Mouse (Mus musculus) G1E (cell line): Measurements from ENCODE around the gene Folr1. TPM values are rescaled to one million over a fixed set of nuclear protein-coding genes. Genes with fewer than 3 reads are reported as not detected.

Experiments used
- ATAC-seq: 2 replicates; pipeline ENCODE4 v1.8.0; 2016; ENCODE audit warnings: mild to moderate bottlenecking; ENCODE audit not compliant: insufficient number of reproducible peaks, poor library complexity, low FRiP score, severe bottlenecking; ENCODE audit errors: extremely low read depth
- DNase-seq: peaks from one replicate; pipeline ENCODE4 v3.0.0; 2012; ENCODE audit warnings: low spot score
- H3K27me3 ChIP-seq: 2 replicates; pipeline ENCODE4 v1.6.1; 2012; ENCODE audit warnings: mild to moderate bottlenecking, low read length, inconsistent platforms; ENCODE audit not compliant: insufficient read depth
- H3K36me3 ChIP-seq: replicated peaks from 2 replicates; pipeline ENCODE3; 2012; ENCODE audit warnings: mild to moderate bottlenecking, inconsistent platforms
- H3K4me1 ChIP-seq: 2 replicates; pipeline ENCODE4 v1.6.1; 2012; ENCODE audit warnings: low read depth, low read length, inconsistent platforms, mixed read lengths; ENCODE audit not compliant: insufficient read depth
- H3K4me3 ChIP-seq: 2 replicates; pipeline ENCODE4 v1.5.1; 2012; ENCODE audit warnings: low read depth, mild to moderate bottlenecking, inconsistent platforms, low read length, moderate library complexity, mixed read lengths
- H3K9me3 ChIP-seq: replicated peaks from 2 replicates; pipeline ENCODE4 v1.6.1; 2012; ENCODE audit warnings: inconsistent platforms
- CTCF ChIP-seq: IDR thresholded peaks from 2 replicates; pipeline ENCODE4 v1.5.1; 2012; ENCODE audit warnings: low read depth, low read length, inconsistent platforms, mixed read lengths
- GATA1 ChIP-seq: IDR thresholded peaks from 2 replicates; pipeline ENCODE4 v1.6.1; 2012; ENCODE audit warnings: borderline replicate concordance, low read length, inconsistent platforms, mixed read lengths
- GATA2 ChIP-seq: IDR thresholded peaks from 2 replicates; pipeline ENCODE4 v1.6.1; 2012; ENCODE audit warnings: low read depth, low read length, inconsistent platforms, borderline replicate concordance
- POLR2AphosphoS5 ChIP-seq: IDR thresholded peaks from 2 replicates; pipeline ENCODE4 v1.6.1; 2012; ENCODE audit warnings: low read depth, low read length, inconsistent platforms; ENCODE audit not compliant: insufficient replicate concordance
- TAL1 ChIP-seq: conservative IDR thresholded peaks from 2 replicates; pipeline ENCODE4 v1.6.1; 2012; ENCODE audit warnings: low read depth, low read length, inconsistent platforms, mixed read lengths
- polyA plus RNA-seq: library from polyadenylated mRNA; stranded (reverse); fragments of >175 nt; gene quantifications from 2 replicates; pipeline ENCODE4 v1.2.3, GENCODE M21; 2012
- total RNA-seq, 2 experiments: library from RNA; stranded (forward) in 1 of 2; stranded (reverse) in 1 of 2; fragments of 200-1000 nt in 1 of 2; fragments of >200 nt in 1 of 2; fragmentation: Nextera tagmentation in 1 of 2; gene quantifications; 2 replicates each; pipeline ENCODE4 v1.2.3; 2014 to 2017

Gene Folr1
- total and polyA plus RNA-seq, 3 experiments = 0.22 TPM; not detected in 2

- no peaks in the 10 kb centered on the region for H3K36me3 ChIP-seq
- H3K27me3 ChIP-seq = peaks cover 23% of the 10 kb centered on the region
- no peaks in the 10 kb centered on the region for H3K9me3 ChIP-seq
- no peak overlapping the region for H3K4me3 ChIP-seq
- ATAC-seq (no peak), DNase-seq (no peak)
- peaks cover 3% of the 10 kb centered on the region for H3K4me1 ChIP-seq
- TF ChIP-seq TAL1 (no peak), GATA2 (no peak), POLR2AphosphoS5 (no peak), GATA1 (no peak), CTCF (no peak)
These were observed 26.4 kb downstream of the Folr1 start for GRCm38 (mm10) chr7:101844186-101844585.

- 0 out of 2 replicates have a peak, but pooled peaks have one; percentile 29 for ATAC-seq
- H3K9me3 ChIP-seq = no peaks in the 10 kb centered on the region
- peak; percentile 65 for DNase-seq
- peak within 1 kb of the TSS; percentile 80 for H3K4me3 ChIP-seq
- peaks cover 15% of the 10 kb centered on the region for H3K27me3 ChIP-seq
- peaks cover 26% of the 10 kb centered on the region for H3K4me1 ChIP-seq
- peaks cover 25% of the 10 kb centered on the region for H3K36me3 ChIP-seq
- TF ChIP-seq TAL1 (no peak), GATA1 (no peak), CTCF (no peak), GATA2 (no peak), POLR2AphosphoS5 (no peak)
These were observed 32.7 kb downstream of the Folr1 start, which contains the start of gene Inppl1 for GRCm38 (mm10) chr7:101837606-101838471. Gene Inppl1 (minus strand): TSS chr7:101838229.

- ATAC-seq (no peak), DNase-seq (no peak)
- Histone ChIP-seq H3K27me3 (peaks cover 15% of the 10 kb centered on the region), H3K4me3 (peak overlapping the region; percentile 80), H3K36me3 (peaks cover 32% of the 10 kb centered on the region), H3K4me1 (peaks cover 26% of the 10 kb centered on the region), H3K9me3 (no peaks in the 10 kb centered on the region)
- TF ChIP-seq GATA1 (no peak), GATA2 (no peak), CTCF (no peak), TAL1 (no peak), POLR2AphosphoS5 (no peak)
These were observed 33.4 kb downstream of the Folr1 start for GRCm38 (mm10) chr7:101837154-101837605.

GRCm38 (mm10) chr7:101836271-101837153 lies 34.1 kb downstream of the Folr1 start:
- Histone ChIP-seq H3K9me3 (no peaks in the 10 kb centered on the region), H3K36me3 (peaks cover 38% of the 10 kb centered on the region), H3K4me3 (peak overlapping the region; percentile 80), H3K27me3 (peaks cover 15% of the 10 kb centered on the region), H3K4me1 (peaks cover 26% of the 10 kb centered on the region)
- TF ChIP-seq CTCF = no peak
- TF ChIP-seq GATA2 = no peak
- no peak for TF ChIP-seq POLR2AphosphoS5
- TF ChIP-seq GATA1 = no peak
- TF ChIP-seq TAL1 = no peak
- peak; percentile 36 for DNase-seq
- ATAC-seq = peak; percentile 38; the same call in 1 of the 2 replicates

- Histone ChIP-seq H3K9me3 (no peaks in the 10 kb centered on the region), H3K4me1 (peaks cover 26% of the 10 kb centered on the region), H3K4me3 (no peak overlapping the region), H3K36me3 (peaks cover 48% of the 10 kb centered on the region), H3K27me3 (peaks cover 12% of the 10 kb centered on the region)
- DNase-seq (no peak), ATAC-seq (no peak)
- TF ChIP-seq GATA2 = no peak
- no peak for TF ChIP-seq TAL1
- TF ChIP-seq CTCF = no peak
These were observed 35.0 kb downstream of the Folr1 start for GRCm38 (mm10) chr7:101835457-101836109.

GRCm38 (mm10) chr7:101834903-101835302 lies 35.7 kb downstream of the Folr1 start:
- Histone ChIP-seq H3K9me3 (no peaks in the 10 kb centered on the region), H3K36me3 (peaks cover 54% of the 10 kb centered on the region)
- TF ChIP-seq TAL1 = no peak
- no peak for TF ChIP-seq CTCF
- TF ChIP-seq POLR2AphosphoS5 = no peak
- no peak for TF ChIP-seq GATA1
- no peak for TF ChIP-seq GATA2

More at GRCm38 (mm10) chr7:101834903-101835302, 35.7 kb downstream of the Folr1 start:
- no peak overlapping the region for H3K4me3 ChIP-seq
- H3K27me3 ChIP-seq = peaks cover 8% of the 10 kb centered on the region
- no peak for ATAC-seq
- no peak for DNase-seq
- peaks cover 26% of the 10 kb centered on the region for H3K4me1 ChIP-seq
